Mouse (Mus musculus) heart, adult 2 months (tissue): ENCODE measurements around the gene Ifnb1. TPM values are rescaled to one million over a fixed set of nuclear protein-coding genes. Genes with fewer than 3 reads are reported as not detected.

Experiments
- DNase-seq, 2 experiments: peaks; one replicate each; pipeline ENCODE4 v3.0.0; 2021
- H3K27ac ChIP-seq: fragments of 200-600 bp; 2 replicates; pipeline ENCODE4 v1.8.1; 2022
- H3K27me3 ChIP-seq: fragments of 200-500 bp; 2 replicates; pipeline ENCODE4 v1.6.1; 2012; ENCODE audit warnings: mild to moderate bottlenecking, low read length, inconsistent platforms, mixed read lengths; ENCODE audit not compliant: control insufficient read depth, insufficient read depth
- H3K36me3 ChIP-seq: fragments of 200-500 bp; 2 replicates; pipeline ENCODE4 v1.6.1; 2012; ENCODE audit warnings: low read length, inconsistent platforms; ENCODE audit not compliant: control insufficient read depth, insufficient read depth
- H3K4me1 ChIP-seq: fragments of 200-500 bp; 2 replicates; pipeline ENCODE4 v1.6.1; 2011; ENCODE audit warnings: low read length; ENCODE audit not compliant: control insufficient read depth, insufficient read depth
- H3K4me3 ChIP-seq: fragments of 200-600 bp; 2 replicates; pipeline ENCODE4 v1.8.1; 2022
- H3K79me2 ChIP-seq: fragments of 200-500 bp; replicated peaks from 2 replicates; pipeline ENCODE4 v1.6.1; 2012; ENCODE audit warnings: mild to moderate bottlenecking, inconsistent platforms, low read length, moderate library complexity, mixed read lengths; ENCODE audit not compliant: control insufficient read depth, insufficient read depth
- H3K9ac ChIP-seq: fragments of 200-500 bp; 2 replicates; pipeline ENCODE4 v1.6.1; 2012; ENCODE audit warnings: low read depth, mild to moderate bottlenecking, control low read depth, inconsistent platforms, low read length, mixed read lengths
- CTCF ChIP-seq: fragments of 200-600 bp; IDR thresholded peaks from 2 replicates; pipeline ENCODE4 v1.8.1; 2022; ENCODE audit warnings: antibody characterized with exemption, mild to moderate bottlenecking, moderate library complexity
- EP300 ChIP-seq: fragments of 200-500 bp; IDR thresholded peaks from 2 replicates; pipeline ENCODE4 v1.6.1; 2011; ENCODE audit warnings: low read depth, low read length, control low read depth; ENCODE audit not compliant: insufficient read depth
- POLR2A ChIP-seq: fragments of 200-500 bp; IDR thresholded peaks from 2 replicates; pipeline ENCODE4 v1.6.1; 2011; ENCODE audit warnings: mild to moderate bottlenecking, low read depth, low read length, control low read depth; ENCODE audit not compliant: insufficient read depth
- WGBS: fragments of 180-500 bp; shearing (Covaris S2); methylation state at CpG from one replicate; pipeline ENCODE4 v1.1.7; 2018; 5-methylcytosine and 5-hydroxymethylcytosine counted together
- intact Hi-C: fragments of 180-260 bp; cut with DNase I; formaldehyde crosslinking; loops from one replicate; pipeline ENCODE4 v1.15.1; 2025
- polyA plus RNA-seq: library from polyadenylated mRNA; depleted of rRNA; stranded (reverse); fragments of >200 nt; gene quantifications from 2 replicates; pipeline ENCODE4 v1.2.3, GENCODE M21; 2012; rRNA removed
- total RNA-seq, 2 experiments: library from RNA; stranded (reverse); gene quantifications; 2 replicates each; pipeline ENCODE4 v1.2.3; 2021

The Ifnb1 gene
- total and polyA plus RNA-seq, 3 experiments = not detected

DNA sequence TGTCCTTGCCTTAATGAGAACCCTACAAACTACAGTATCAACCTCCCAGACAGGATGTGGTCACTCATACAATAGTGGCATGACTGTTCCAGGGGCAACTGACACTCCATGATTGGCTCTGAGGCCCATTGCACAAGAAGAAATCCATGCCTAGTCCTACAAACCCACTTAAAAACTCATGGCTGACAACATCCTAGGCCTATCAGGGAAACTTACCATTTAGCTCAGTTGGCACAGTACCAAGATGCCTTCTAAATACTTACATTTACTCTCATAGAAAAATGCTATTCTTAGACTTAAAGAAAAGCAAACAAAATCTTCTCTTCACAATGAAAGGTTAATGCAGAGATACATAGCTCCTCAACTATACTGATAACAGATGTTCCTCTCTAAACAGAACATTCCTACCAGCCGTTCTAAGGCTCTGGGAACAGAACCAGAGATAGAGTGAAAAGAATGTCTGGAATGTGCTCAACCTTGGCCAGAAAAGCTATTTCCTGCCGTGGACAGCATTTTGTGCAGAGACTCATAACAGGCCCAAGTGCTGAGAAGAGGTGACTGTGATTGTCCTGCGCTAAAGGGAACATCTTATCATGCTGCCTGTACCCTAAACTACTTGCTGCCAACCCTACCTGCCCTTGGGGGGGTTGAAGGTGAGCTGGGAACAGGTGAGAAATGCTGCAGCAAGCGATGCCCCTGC lies 45.9 kb downstream of the Ifnb1 start:
- Histone ChIP-seq H3K4me1 (peaks cover 6% of the 10 kb centered on the region), H3K4me3 (no peak overlapping the region), H3K27me3 (no peaks in the 10 kb centered on the region), H3K27ac (peak overlapping the region; percentile 20), H3K9ac (no peak overlapping the region), H3K79me2 (no peaks in the 10 kb centered on the region), H3K36me3 (peaks cover 2% of the 10 kb centered on the region; the same call in 1 of the 2 replicates)
- TF ChIP-seq POLR2A = no peak
- no peak for TF ChIP-seq CTCF
- 0 out of 2 replicates have a peak, but pooled peaks have one; percentile 19 for TF ChIP-seq EP300
- intact Hi-C loops = loop anchor here (2.0 to 5.0 kb wide), 2 partner anchors 34 to 60 kb away; no protein-coding TSS in a partner anchor
- 17% methylated on average over 4 of the region's 4 CpGs for WGBS
- peak in 1 of 2 experiments; percentile 38 for DNase-seq

DNA sequence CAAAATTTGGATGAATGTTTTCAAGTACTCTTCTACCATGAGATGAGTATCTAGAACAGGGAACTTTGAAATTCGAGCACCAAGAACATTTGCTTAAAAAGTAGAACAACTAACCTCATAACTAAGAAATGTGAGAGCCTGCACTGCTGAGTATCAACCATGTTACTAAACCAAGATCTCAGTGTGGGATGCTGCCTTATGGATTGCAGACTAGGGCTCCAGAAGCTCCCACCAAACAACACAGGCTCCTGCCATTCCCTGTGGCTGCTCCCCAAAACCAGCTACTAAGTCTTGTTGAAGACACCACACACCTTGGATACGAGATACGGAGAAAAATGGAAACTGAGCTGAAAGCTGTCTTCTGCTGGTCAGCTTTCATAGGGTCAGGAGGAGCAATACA lies 46.5 kb downstream of the Ifnb1 start:
- H3K27ac ChIP-seq = peak overlapping the region; percentile 20
- DNase-seq = no peak
- H3K27me3 ChIP-seq = no peaks in the 10 kb centered on the region
- no peak for TF ChIP-seq POLR2A
- TF ChIP-seq CTCF = no peak
- TF ChIP-seq EP300 = no peak
- H3K4me1 ChIP-seq = peaks cover 6% of the 10 kb centered on the region
- H3K9ac ChIP-seq = no peak overlapping the region
- WGBS = 95% methylated on average over 3 of the region's 3 CpGs
- H3K79me2 ChIP-seq = no peaks in the 10 kb centered on the region
- peaks cover 2% of the 10 kb centered on the region; the same call in 1 of the 2 replicates for H3K36me3 ChIP-seq
- intact Hi-C loops = loop anchor here (2.0 to 5.0 kb wide), 2 partner anchors 34 to 61 kb away; no protein-coding TSS in a partner anchor
- no peak overlapping the region for H3K4me3 ChIP-seq

Other genes with a start within 250 kb of the Ifnb1 start
- 1 to 10 TPM; 3.5 to 5.4 TPM for gene Hacd4, start 83.8 kb downstream of the Ifnb1 start, total RNA-seq
- gene Hacd4, start 83.8 kb downstream of the Ifnb1 start, polyA plus RNA-seq = 2.9 and 5.0 TPM in 2 replicates
- gene Ifna15, start 35.5 kb upstream of the Ifnb1 start, total RNA-seq = not detected
- not detected in 2 replicates for gene Ifna15, start 35.5 kb upstream of the Ifnb1 start, polyA plus RNA-seq
- gene Ifna14, start 49.0 kb upstream of the Ifnb1 start, total RNA-seq = not detected
- gene Ifna14, start 49.0 kb upstream of the Ifnb1 start, polyA plus RNA-seq = not detected in 2 replicates
- gene Ifna9, start 69.6 kb upstream of the Ifnb1 start, total RNA-seq = not detected
- not detected in 2 replicates for gene Ifna9, start 69.6 kb upstream of the Ifnb1 start, polyA plus RNA-seq
- not detected for gene Ifna12, start 80.6 kb upstream of the Ifnb1 start, total RNA-seq
- gene Ifna12, start 80.6 kb upstream of the Ifnb1 start, polyA plus RNA-seq = not detected in 2 replicates
- not detected for gene C87499, start 111.6 kb upstream of the Ifnb1 start, total RNA-seq
- gene C87499, start 111.6 kb upstream of the Ifnb1 start, polyA plus RNA-seq = not detected in 2 replicates
- gene Ifna13, start 121.7 kb upstream of the Ifnb1 start, total RNA-seq = not detected
- not detected in 2 replicates for gene Ifna13, start 121.7 kb upstream of the Ifnb1 start, polyA plus RNA-seq
- not detected for gene Ifna16, start 154.2 kb upstream of the Ifnb1 start, total RNA-seq
- gene Ifna16, start 154.2 kb upstream of the Ifnb1 start, polyA plus RNA-seq = not detected in 2 replicates
- gene Ifna2, start 161.1 kb upstream of the Ifnb1 start, total RNA-seq = not detected
- not detected in 2 replicates for gene Ifna2, start 161.1 kb upstream of the Ifnb1 start, polyA plus RNA-seq
- not detected for gene Ifnab, start 168.6 kb upstream of the Ifnb1 start, total RNA-seq
- not detected in 2 replicates for gene Ifnab, start 168.6 kb upstream of the Ifnb1 start, polyA plus RNA-seq
- under 1 TPM in 1 of 2 experiments, not detected in 1; 0.36 TPM for gene Gm26566, start 199.0 kb upstream of the Ifnb1 start, total RNA-seq
- 0.20 TPM in 1 of 2 replicates, not detected in the other for gene Gm26566, start 199.0 kb upstream of the Ifnb1 start, polyA plus RNA-seq
- 10 to 100 TPM; 71.0 to 71.1 TPM for gene Klhl9, start 199.7 kb upstream of the Ifnb1 start, total RNA-seq
- gene Klhl9, start 199.7 kb upstream of the Ifnb1 start, polyA plus RNA-seq = 11.8 and 26.1 TPM in 2 replicates
- not detected for gene Gm13271, start 232.1 kb upstream of the Ifnb1 start, total RNA-seq
- not detected in 2 replicates for gene Gm13271, start 232.1 kb upstream of the Ifnb1 start, polyA plus RNA-seq
- not detected for gene Gm13283, start 237.3 kb upstream of the Ifnb1 start, total RNA-seq
- not detected in 2 replicates for gene Gm13283, start 237.3 kb upstream of the Ifnb1 start, polyA plus RNA-seq